Mouse (Mus musculus) spleen, adult 2 months (tissue): ENCODE measurements around the gene 9930111J21Rik2. TPM values are rescaled to one million over a fixed set of nuclear protein-coding genes. Genes with fewer than 3 reads are reported as not detected.
"Not testable (repeated sequence)": the region's sequence is repeated elsewhere in the genome, so short reads cannot be mapped to it uniquely, and the experiment has no call there.

Experiments used
- DNase-seq, 2 experiments: peaks; one replicate each; pipeline versions ENCODE4 v3.0.0 to v3.0.0-alpha.2; 2012 to 2021; ENCODE audit warnings: low spot score in 2 of 2, low read depth in 1 of 2
- H3K27ac ChIP-seq: fragments of 200-500 bp; 2 replicates; pipeline ENCODE4 v1.5.1; 2012; ENCODE audit warnings: low read length, inconsistent platforms; ENCODE audit not compliant: insufficient read depth
- H3K27me3 ChIP-seq: fragments of 200-500 bp; 2 replicates; pipeline ENCODE4 v1.6.1; 2012; ENCODE audit warnings: mild to moderate bottlenecking, moderate library complexity, low read length, inconsistent platforms; ENCODE audit not compliant: control insufficient read depth, insufficient read depth
- H3K36me3 ChIP-seq: fragments of 200-500 bp; 2 replicates; pipeline ENCODE4 v1.6.1; 2012; ENCODE audit warnings: mild to moderate bottlenecking, low read length, inconsistent platforms; ENCODE audit not compliant: control insufficient read depth, insufficient read depth
- H3K4me1 ChIP-seq: fragments of 200-500 bp; 2 replicates; pipeline ENCODE4 v1.6.1; 2011; ENCODE audit warnings: inconsistent platforms; ENCODE audit not compliant: control insufficient read depth, insufficient read depth, insufficient read length
- H3K4me3 ChIP-seq: fragments of 200-500 bp; 2 replicates; pipeline ENCODE4 v1.5.1; 2011; ENCODE audit warnings: mild to moderate bottlenecking, inconsistent platforms; ENCODE audit not compliant: insufficient read depth, insufficient read length; ENCODE audit errors: extremely low read depth
- WGBS: fragments of 180-500 bp; shearing (Covaris S2); methylation state at CpG from one replicate; pipeline ENCODE4 v1.1.7; 2018; 5-methylcytosine and 5-hydroxymethylcytosine counted together
- polyA plus RNA-seq: library from polyadenylated mRNA; depleted of rRNA; stranded (reverse); fragments of >200 nt; gene quantifications from 2 replicates; pipeline ENCODE4 v1.2.3, GENCODE M21; 2012; rRNA removed

The 9930111J21Rik2 gene
- polyA plus RNA-seq, 1 experiment = 11.0 TPM

DNA sequence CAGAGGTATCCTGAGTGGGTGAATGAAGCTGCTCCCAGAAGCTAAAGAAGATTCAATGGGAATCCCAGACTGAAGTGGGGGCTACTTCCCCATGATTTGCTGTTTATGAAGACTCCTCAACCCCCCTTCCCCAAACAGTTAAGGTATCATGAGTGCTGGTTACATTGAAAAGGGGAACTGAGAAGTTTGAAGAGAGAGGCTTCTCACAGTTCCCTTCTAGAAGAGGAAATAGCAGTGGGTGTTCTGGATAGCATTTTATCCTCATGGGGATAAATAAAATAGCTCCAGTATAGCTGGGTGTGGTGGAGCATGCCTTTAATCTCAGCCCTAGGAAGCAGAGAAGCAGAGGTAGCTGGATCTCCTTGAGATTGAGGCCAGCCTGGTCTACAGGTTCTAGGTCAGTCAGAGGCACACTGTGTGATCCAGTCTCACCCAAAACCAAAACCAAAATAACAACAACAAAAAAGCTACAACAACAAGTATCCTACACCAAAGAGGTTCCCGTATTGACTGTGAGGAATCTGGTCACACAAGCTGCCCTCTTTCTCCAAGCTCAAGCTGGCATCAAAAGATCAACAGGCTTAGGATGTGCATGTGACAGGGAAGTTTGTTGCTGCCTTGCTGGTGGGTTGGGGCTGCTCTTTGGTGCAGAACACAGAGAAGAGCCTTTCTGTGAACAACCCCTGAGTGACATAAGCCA lies 72.7 kb downstream of the 9930111J21Rik2 start, which contains the start of gene Olfr56:
TSS of gene Olfr56 (plus strand) at position 650 of the 700 bp plus-strand sequence.
- no CpG with 5 or more reads among the region's 1 CpGs for WGBS
- not testable (repeated sequence) for H3K4me1 ChIP-seq, H3K27me3 ChIP-seq, H3K4me3 ChIP-seq, DNase-seq, H3K36me3 ChIP-seq
- H3K27ac ChIP-seq = peak within 1 kb of the TSS; percentile 70

- no CpG with 5 or more reads among the region's 1 CpGs for WGBS
- DNase-seq, H3K36me3 ChIP-seq, H3K27ac ChIP-seq, H3K4me1 ChIP-seq, H3K4me3 ChIP-seq, H3K27me3 ChIP-seq: not testable (repeated sequence)
Observed at GRCm38 (mm10) chr11:48974686-48975085, 76.4 kb downstream of the 9930111J21Rik2 start.

Other genes with a start within 250 kb of the 9930111J21Rik2 start
- gene Trim41, start 233.9 kb downstream of the 9930111J21Rik2 start, polyA plus RNA-seq = 24.4 and 24.7 TPM in 2 replicates
- 53.6 and 63.6 TPM in 2 replicates for gene Trim7, start 225.1 kb downstream of the 9930111J21Rik2 start, polyA plus RNA-seq
- 3.9 and 6.1 TPM in 2 replicates for gene Gm12184, start 224.6 kb downstream of the 9930111J21Rik2 start, polyA plus RNA-seq
- 10.6 and 13.0 TPM in 2 replicates for gene Irgm1, start 179.6 kb downstream of the 9930111J21Rik2 start, polyA plus RNA-seq
- gene Gm5431, start 149.0 kb downstream of the 9930111J21Rik2 start, polyA plus RNA-seq = 0.36 and 0.37 TPM in 2 replicates
- 8.3 and 12.9 TPM in 2 replicates for gene Psme2b, start 105.1 kb downstream of the 9930111J21Rik2 start, polyA plus RNA-seq
- 0.05 and 0.22 TPM in 2 replicates for gene Olfr56, start 72.4 kb downstream of the 9930111J21Rik2 start, polyA plus RNA-seq
- gene 9930111J21Rik1, start 71.8 kb downstream of the 9930111J21Rik2 start, polyA plus RNA-seq = 16.0 and 17.9 TPM in 2 replicates
- 0.23 and 0.36 TPM in 2 replicates for gene Gm12185, start 59.0 kb downstream of the 9930111J21Rik2 start, polyA plus RNA-seq
- gene Tgtp1, start 57.1 kb downstream of the 9930111J21Rik2 start, polyA plus RNA-seq = 2.1 and 2.5 TPM in 2 replicates
- 7.1 and 19.6 TPM in 2 replicates for gene Tgtp2, start 13.0 kb upstream of the 9930111J21Rik2 start, polyA plus RNA-seq
- gene Ifi47, start 25.3 kb upstream of the 9930111J21Rik2 start, polyA plus RNA-seq = 16.8 and 16.9 TPM in 2 replicates
- gene Olfr1396, start 63.6 kb upstream of the 9930111J21Rik2 start, polyA plus RNA-seq = 0.05 and 0.41 TPM in 2 replicates
- gene Olfr1395, start 91.0 kb upstream of the 9930111J21Rik2 start, polyA plus RNA-seq = not detected in 2 replicates
- gene Olfr1394, start 103.1 kb upstream of the 9930111J21Rik2 start, polyA plus RNA-seq = not detected in 2 replicates
- gene Btnl9, start 135.9 kb upstream of the 9930111J21Rik2 start, polyA plus RNA-seq = 3.9 and 6.9 TPM in 2 replicates
- 1.4 and 2.4 TPM in 2 replicates for gene Zfp62, start 152.1 kb upstream of the 9930111J21Rik2 start, polyA plus RNA-seq
- gene Mgat1, start 192.9 kb upstream of the 9930111J21Rik2 start, polyA plus RNA-seq = 222 and 255 TPM in 2 replicates
- 0.06 TPM in 2 replicates for gene Olfr1393, start 227.1 kb upstream of the 9930111J21Rik2 start, polyA plus RNA-seq
- gene Olfr1392, start 234.0 kb upstream of the 9930111J21Rik2 start, polyA plus RNA-seq = not detected in 2 replicates